Mouse (Mus musculus): ENCODE measurements around the gene Usp33. TPM values are rescaled to one million over a fixed set of nuclear protein-coding genes. Genes with fewer than 3 reads are reported as not detected.

Usp33 gene
- polyA plus RNA-seq, 1 experiment from 2014 or later: 74.8 TPM

DNA sequence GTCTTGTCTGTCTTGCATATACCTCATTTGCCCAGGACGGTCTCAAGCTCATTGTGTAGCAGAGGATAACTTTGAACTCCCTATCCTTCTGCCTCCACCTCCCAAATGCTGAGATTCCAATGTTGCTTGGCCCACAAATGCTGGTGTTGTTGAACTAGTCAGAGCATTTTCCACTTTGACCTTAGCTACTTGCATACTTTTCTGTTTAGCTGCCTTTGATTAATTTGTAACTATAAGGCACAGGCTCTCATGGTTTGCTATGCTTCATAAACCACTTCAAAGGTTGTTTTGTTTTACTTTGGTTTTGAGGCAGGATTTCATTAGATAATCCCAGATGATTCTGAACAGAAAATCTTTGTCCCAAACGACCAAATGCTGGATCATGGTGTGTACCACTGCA, 57.5 kb downstream of the Usp33 start:
- WGBS: 75% methylated on average over 2 of the region's 2 CpGs
- H3K4me3 ChIP-seq (ENCODE audit: low read depth, low read length): no peak overlapping the region
- no peak overlapping the region for H3K27ac ChIP-seq (ENCODE audit: low read depth, low read length)
- ATAC-seq (ENCODE audit: low FRiP score) (no peak), DNase-seq (ENCODE audit: low spot score) (no peak)
- H3K4me1 ChIP-seq (replicated peaks; ENCODE audit: control insufficient read depth, insufficient read depth, low read length): peaks cover 2% of the 10 kb centered on the region; the same call in 1 of the 2 replicates
- no peaks in the 10 kb centered on the region for H3K9me3 ChIP-seq (ENCODE audit: control insufficient read depth, low read length)
- H3K36me3 ChIP-seq (ENCODE audit: control insufficient read depth, insufficient read depth, low read length): no peaks in the 10 kb centered on the region
- H3K9ac ChIP-seq (ENCODE audit: low read depth, low read length): no peak overlapping the region
- no peak overlapping the region for H3K4me2 ChIP-seq (replicated peaks; ENCODE audit: low read depth, low read length)
- no peaks in the 10 kb centered on the region for H3K27me3 ChIP-seq (ENCODE audit: control insufficient read depth, insufficient read depth, low read length)

GRCm38 (mm10) chr3:152405420-152405819, 59.1 kb downstream of the Usp33 start:
- Histone ChIP-seq H3K4me2 (replicated peaks; ENCODE audit: low read depth, low read length) (no peak overlapping the region), H3K27me3 (ENCODE audit: control insufficient read depth, insufficient read depth, low read length) (no peaks in the 10 kb centered on the region), H3K4me3 (ENCODE audit: low read depth, low read length) (no peak overlapping the region), H3K4me1 (replicated peaks; ENCODE audit: control insufficient read depth, insufficient read depth, low read length) (peaks cover 2% of the 10 kb centered on the region; the same call in 1 of the 2 replicates), H3K9me3 (ENCODE audit: control insufficient read depth, low read length) (no peaks in the 10 kb centered on the region), H3K27ac (ENCODE audit: low read depth, low read length) (no peak overlapping the region), H3K36me3 (ENCODE audit: control insufficient read depth, insufficient read depth, low read length) (no peaks in the 10 kb centered on the region), H3K9ac (ENCODE audit: low read depth, low read length) (no peak overlapping the region)
- DNase-seq (ENCODE audit: low spot score): no peak
- no peak for ATAC-seq (ENCODE audit: low FRiP score)
- 93% methylated on average over 7 of the region's 7 CpGs for WGBS

DNA sequence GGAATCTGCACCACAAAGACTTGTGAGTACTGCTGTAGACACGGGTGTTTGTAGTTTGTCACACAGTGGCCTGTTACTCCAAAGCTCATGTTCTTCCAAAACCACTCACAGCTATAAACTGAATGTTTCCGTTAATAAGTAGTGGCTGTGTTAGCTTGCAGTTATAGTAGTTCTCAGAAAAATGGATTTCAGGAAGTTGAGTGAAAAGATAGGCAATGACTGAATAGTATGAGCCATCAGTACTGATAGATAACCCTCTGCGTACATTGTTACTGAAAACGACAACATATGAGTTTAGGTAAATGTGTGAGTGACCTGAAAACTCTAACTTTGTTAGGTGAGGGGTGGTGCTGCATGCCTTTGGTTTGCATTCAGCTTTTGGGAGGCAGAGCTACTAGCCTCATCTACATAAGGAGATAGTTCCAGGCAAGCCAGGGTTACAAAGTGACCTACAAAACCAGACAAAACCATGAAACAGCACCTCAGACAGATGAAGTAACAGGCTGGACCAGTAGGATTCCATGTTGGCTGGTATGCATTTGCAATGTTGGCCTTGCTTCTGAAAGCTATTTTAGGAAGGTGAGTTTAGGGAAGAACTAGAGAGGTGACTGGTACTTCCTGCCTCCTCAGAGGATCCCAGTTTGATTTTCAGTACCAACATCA, 59.8 kb downstream of the Usp33 start:
- Histone ChIP-seq H3K9ac (ENCODE audit: low read depth, low read length) (no peak overlapping the region), H3K27me3 (ENCODE audit: control insufficient read depth, insufficient read depth, low read length) (no peaks in the 10 kb centered on the region), H3K4me3 (ENCODE audit: low read depth, low read length) (no peak overlapping the region), H3K4me2 (replicated peaks; ENCODE audit: low read depth, low read length) (no peak overlapping the region), H3K27ac (ENCODE audit: low read depth, low read length) (no peak overlapping the region), H3K4me1 (replicated peaks; ENCODE audit: control insufficient read depth, insufficient read depth, low read length) (no peaks in the 10 kb centered on the region), H3K9me3 (ENCODE audit: control insufficient read depth, low read length) (no peaks in the 10 kb centered on the region), H3K36me3 (ENCODE audit: control insufficient read depth, insufficient read depth, low read length) (no peaks in the 10 kb centered on the region)
- no peak for ATAC-seq (ENCODE audit: low FRiP score)
- DNase-seq (ENCODE audit: low spot score): no peak
- 89% methylated on average over 4 of the region's 4 CpGs for WGBS

- no peaks in the 10 kb centered on the region for H3K27me3 ChIP-seq (ENCODE audit: control insufficient read depth, insufficient read depth, low read length)
- no peak overlapping the region for H3K27ac ChIP-seq (ENCODE audit: low read depth, low read length)
- no peaks in the 10 kb centered on the region for H3K9me3 ChIP-seq (ENCODE audit: control insufficient read depth, low read length)
- no peak overlapping the region for H3K4me2 ChIP-seq (replicated peaks; ENCODE audit: low read depth, low read length)
- DNase-seq (ENCODE audit: low spot score): no peak
- no peak overlapping the region for H3K4me3 ChIP-seq (ENCODE audit: low read depth, low read length)
- H3K36me3 ChIP-seq (ENCODE audit: control insufficient read depth, insufficient read depth, low read length): no peaks in the 10 kb centered on the region
- ATAC-seq (ENCODE audit: low FRiP score): no peak
- 88% methylated on average over 7 of the region's 7 CpGs for WGBS
- no peak overlapping the region for H3K9ac ChIP-seq (ENCODE audit: low read depth, low read length)
- no peaks in the 10 kb centered on the region for H3K4me1 ChIP-seq (replicated peaks; ENCODE audit: control insufficient read depth, insufficient read depth, low read length)
Measured at GRCm38 (mm10) chr3:152410980-152411551, 64.8 kb downstream of the Usp33 start.

DNA sequence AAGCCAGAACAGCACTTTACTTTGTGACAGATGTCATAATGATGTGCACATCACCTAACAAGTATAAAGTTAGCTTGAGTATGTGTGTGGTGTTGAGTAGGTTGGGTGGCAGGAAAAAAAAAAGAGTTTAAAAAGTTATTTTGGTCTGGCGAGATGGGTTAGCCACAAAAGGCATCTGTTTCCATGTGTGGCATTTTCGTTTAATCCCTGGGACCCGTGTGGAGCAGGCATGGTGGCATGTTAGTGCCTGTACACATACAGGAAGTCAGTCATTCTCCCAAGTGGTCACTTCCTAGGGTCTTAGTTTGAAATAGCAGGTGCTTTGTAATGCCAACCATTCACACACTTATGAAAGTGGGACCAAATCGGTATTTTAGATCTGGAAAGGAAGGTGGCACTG, 66.1 kb downstream of the Usp33 start:
- Histone ChIP-seq H3K36me3 (ENCODE audit: control insufficient read depth, insufficient read depth, low read length) (no peaks in the 10 kb centered on the region), H3K4me2 (replicated peaks; ENCODE audit: low read depth, low read length) (no peak overlapping the region), H3K27me3 (ENCODE audit: control insufficient read depth, insufficient read depth, low read length) (no peaks in the 10 kb centered on the region), H3K4me1 (replicated peaks; ENCODE audit: control insufficient read depth, insufficient read depth, low read length) (no peaks in the 10 kb centered on the region), H3K27ac (ENCODE audit: low read depth, low read length) (no peak overlapping the region), H3K9me3 (ENCODE audit: control insufficient read depth, low read length) (no peaks in the 10 kb centered on the region), H3K9ac (ENCODE audit: low read depth, low read length) (no peak overlapping the region), H3K4me3 (ENCODE audit: low read depth, low read length) (no peak overlapping the region)
- DNase-seq (ENCODE audit: low spot score) (no peak), ATAC-seq (ENCODE audit: low FRiP score) (no peak)
- 88% methylated on average over 4 of the region's 4 CpGs for WGBS

GRCm38 (mm10) chr3:152428925-152429324, 82.6 kb downstream of the Usp33 start:
- no peak overlapping the region for H3K4me3 ChIP-seq (ENCODE audit: low read depth, low read length)
- no peak overlapping the region for H3K27ac ChIP-seq (ENCODE audit: low read depth, low read length)
- 94% methylated on average over 8 of the region's 8 CpGs for WGBS
- H3K4me1 ChIP-seq (replicated peaks; ENCODE audit: control insufficient read depth, insufficient read depth, low read length): no peaks in the 10 kb centered on the region
- no peak overlapping the region for H3K4me2 ChIP-seq (replicated peaks; ENCODE audit: low read depth, low read length)
- H3K9ac ChIP-seq (ENCODE audit: low read depth, low read length): no peak overlapping the region
- H3K27me3 ChIP-seq (ENCODE audit: control insufficient read depth, insufficient read depth, low read length): no peaks in the 10 kb centered on the region
- DNase-seq (ENCODE audit: low spot score) (no peak), ATAC-seq (ENCODE audit: low FRiP score) (no peak)
- H3K9me3 ChIP-seq (ENCODE audit: control insufficient read depth, low read length): no peaks in the 10 kb centered on the region
- peaks cover 7% of the 10 kb centered on the region; the same call in 1 of the 2 replicates for H3K36me3 ChIP-seq (ENCODE audit: control insufficient read depth, insufficient read depth, low read length)

GRCm38 (mm10) chr3:152432677-152433076, 86.4 kb downstream of the Usp33 start:
- ATAC-seq (ENCODE audit: low FRiP score) (no peak), DNase-seq (ENCODE audit: low spot score) (no peak)
- peaks cover 4% of the 10 kb centered on the region; the same call in 1 of the 2 replicates for H3K36me3 ChIP-seq (ENCODE audit: control insufficient read depth, insufficient read depth, low read length)
- 94% methylated on average over 7 of the region's 7 CpGs for WGBS
- H3K27me3 ChIP-seq (ENCODE audit: control insufficient read depth, insufficient read depth, low read length): no peaks in the 10 kb centered on the region
- no peaks in the 10 kb centered on the region for H3K9me3 ChIP-seq (ENCODE audit: control insufficient read depth, low read length)
- H3K4me1 ChIP-seq (replicated peaks; ENCODE audit: control insufficient read depth, insufficient read depth, low read length): no peaks in the 10 kb centered on the region
- no peak overlapping the region for H3K4me3 ChIP-seq (ENCODE audit: low read depth, low read length)
- H3K4me2 ChIP-seq (replicated peaks; ENCODE audit: low read depth, low read length): no peak overlapping the region
- no peak overlapping the region for H3K27ac ChIP-seq (ENCODE audit: low read depth, low read length)
- no peak overlapping the region for H3K9ac ChIP-seq (ENCODE audit: low read depth, low read length)

DNA sequence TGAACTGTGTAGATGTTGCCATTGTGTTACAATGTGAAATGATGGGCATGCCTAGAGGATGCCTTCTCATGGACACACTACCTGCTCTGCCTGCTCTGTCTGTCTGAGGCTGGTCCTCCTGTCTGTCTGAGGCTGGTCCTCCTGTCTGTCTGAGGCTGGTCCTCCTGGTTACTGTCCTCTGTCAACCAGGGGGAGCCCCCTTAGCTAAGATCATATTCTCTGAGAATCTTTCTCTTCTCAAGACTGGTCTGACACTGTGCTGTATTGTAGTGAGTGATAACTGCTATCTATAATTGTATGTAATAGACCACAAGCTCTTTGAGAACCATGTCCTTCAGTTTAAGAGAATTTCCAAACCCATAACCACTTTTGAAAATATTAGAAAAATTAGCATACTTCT, 89.3 kb downstream of the Usp33 start:
- no peaks in the 10 kb centered on the region for H3K27me3 ChIP-seq (ENCODE audit: control insufficient read depth, insufficient read depth, low read length)
- no peak overlapping the region for H3K27ac ChIP-seq (ENCODE audit: low read depth, low read length)
- H3K9ac ChIP-seq (ENCODE audit: low read depth, low read length): no peak overlapping the region
- no peak for ATAC-seq (ENCODE audit: low FRiP score)
- no peaks in the 10 kb centered on the region for H3K36me3 ChIP-seq (ENCODE audit: control insufficient read depth, insufficient read depth, low read length)
- DNase-seq (ENCODE audit: low spot score): no peak
- no peaks in the 10 kb centered on the region for H3K4me1 ChIP-seq (replicated peaks; ENCODE audit: control insufficient read depth, insufficient read depth, low read length)
- no peak overlapping the region for H3K4me3 ChIP-seq (ENCODE audit: low read depth, low read length)
- H3K4me2 ChIP-seq (replicated peaks; ENCODE audit: low read depth, low read length): no peak overlapping the region
- no peaks in the 10 kb centered on the region for H3K9me3 ChIP-seq (ENCODE audit: control insufficient read depth, low read length)

GRCm38 (mm10) chr3:152438068-152438467, 91.8 kb downstream of the Usp33 start:
- WGBS: 97% methylated on average over 7 of the region's 7 CpGs
- no peaks in the 10 kb centered on the region for H3K9me3 ChIP-seq (ENCODE audit: control insufficient read depth, low read length)
- H3K27ac ChIP-seq (ENCODE audit: low read depth, low read length): no peak overlapping the region

More at GRCm38 (mm10) chr3:152438068-152438467, 91.8 kb downstream of the Usp33 start:
- Histone ChIP-seq H3K36me3 (ENCODE audit: control insufficient read depth, insufficient read depth, low read length) (no peaks in the 10 kb centered on the region), H3K27me3 (ENCODE audit: control insufficient read depth, insufficient read depth, low read length) (no peaks in the 10 kb centered on the region), H3K4me1 (replicated peaks; ENCODE audit: control insufficient read depth, insufficient read depth, low read length) (no peaks in the 10 kb centered on the region), H3K9ac (ENCODE audit: low read depth, low read length) (no peak overlapping the region), H3K4me3 (ENCODE audit: low read depth, low read length) (no peak overlapping the region), H3K4me2 (replicated peaks; ENCODE audit: low read depth, low read length) (no peak overlapping the region)
- no peak for DNase-seq (ENCODE audit: low spot score)
- ATAC-seq (ENCODE audit: low FRiP score): no peak

All from hindbrain, embryonic 11.5 days (tissue).